Mouse (Mus musculus): ENCODE data around the gene Nek9. TPM values are rescaled to one million over a fixed set of nuclear protein-coding genes. Genes with fewer than 3 reads are reported as not detected.

Nek9 gene
- polyA plus RNA-seq, 1 experiment, result 15.3 TPM

GRCm38 (mm10) chr12:85271132-85271842, 67.9 kb downstream of the Nek9 start:
- 77% methylated on average over 7 of the region's 7 CpGs for WGBS

DNA sequence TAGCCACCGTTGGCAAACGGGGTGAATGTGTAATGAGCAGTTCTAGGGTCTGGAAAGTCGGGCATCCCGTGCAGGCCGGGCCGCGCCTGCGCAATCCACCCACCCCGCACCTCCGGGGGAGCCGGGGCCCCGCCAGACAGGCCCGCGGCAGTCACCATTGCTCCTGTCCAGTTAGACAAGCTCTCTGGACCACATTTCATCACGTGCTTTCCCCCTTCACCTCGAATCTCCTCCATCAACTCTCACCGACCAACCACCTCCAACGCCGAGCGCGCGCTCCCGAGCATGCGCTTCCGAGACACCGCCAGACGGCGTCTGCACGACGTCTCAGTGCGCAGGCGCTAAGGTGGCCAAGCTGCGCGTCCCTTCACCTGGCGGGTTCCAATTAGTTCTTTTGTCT, 68.8 kb downstream of the Nek9 start, which contains the start of gene Mlh3:
Gene Mlh3, minus strand, starts transcription at position 281 of the 400 bp plus-strand sequence.
- peak; percentile 73 for DNase-seq (ENCODE audit: low read depth, low spot score)
- 2% methylated on average over 35 of the region's 35 CpGs for WGBS

More at GRCm38 (mm10) chr12:85271132-85271842, 67.9 kb downstream of the Nek9 start:
- no peak for DNase-seq (ENCODE audit: low read depth, low spot score)

GRCm38 (mm10) chr12:85269821-85270220, 69.3 kb downstream of the Nek9 start:
- DNase-seq (ENCODE audit: low read depth, low spot score), result no peak
- WGBS, result 48% methylated on average over 3 of the region's 3 CpGs

GRCm38 (mm10) chr12:85266248-85266647, 72.9 kb downstream of the Nek9 start:
- WGBS, result 92% methylated on average over 3 of the region's 3 CpGs
- DNase-seq (ENCODE audit: low read depth, low spot score), result no peak

DNA sequence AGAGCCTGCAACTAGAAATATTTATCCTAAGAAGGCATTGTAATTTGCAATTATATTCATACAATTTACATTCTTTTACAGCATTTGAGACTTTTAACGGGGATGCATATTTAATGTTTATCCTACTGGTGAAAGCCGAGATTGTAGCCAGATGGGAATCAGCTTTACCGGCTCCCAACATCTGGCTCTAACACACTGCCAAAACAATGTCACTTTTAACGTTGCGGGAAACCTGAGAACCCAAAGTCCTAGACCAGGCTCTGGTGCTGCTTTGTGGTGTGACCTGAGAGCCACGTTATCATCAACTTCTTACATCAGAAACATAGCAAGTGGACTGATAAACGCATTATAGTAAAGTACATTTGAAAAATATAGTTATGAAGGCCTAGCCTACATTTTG, 74.2 kb downstream of the Nek9 start:
- no peak for DNase-seq (ENCODE audit: low read depth, low spot score)

GRCm38 (mm10) chr12:85264531-85264930, 74.6 kb downstream of the Nek9 start:
- 70% methylated on average over 8 of the region's 8 CpGs for WGBS

More for the DNA sequence above, 74.2 kb downstream of the Nek9 start:
- WGBS, result 66% methylated on average over 7 of the region's 7 CpGs

GRCm38 (mm10) chr12:85263190-85263589, 76.0 kb downstream of the Nek9 start:
- DNase-seq (ENCODE audit: low read depth, low spot score), result no peak
- 85% methylated on average over 5 of the region's 5 CpGs for WGBS

More at GRCm38 (mm10) chr12:85264531-85264930, 74.6 kb downstream of the Nek9 start:
- DNase-seq (ENCODE audit: low read depth, low spot score), result no peak

- no peak for DNase-seq (ENCODE audit: low read depth, low spot score)
- WGBS, result 73% methylated on average over 10 of the region's 10 CpGs
Observed at GRCm38 (mm10) chr12:85262489-85262888, 76.7 kb downstream of the Nek9 start.

GRCm38 (mm10) chr12:85257008-85257639, 82.0 kb downstream of the Nek9 start:
- WGBS, result 73% methylated on average over 7 of the region's 7 CpGs
- no peak for DNase-seq (ENCODE audit: low read depth, low spot score)

DNA sequence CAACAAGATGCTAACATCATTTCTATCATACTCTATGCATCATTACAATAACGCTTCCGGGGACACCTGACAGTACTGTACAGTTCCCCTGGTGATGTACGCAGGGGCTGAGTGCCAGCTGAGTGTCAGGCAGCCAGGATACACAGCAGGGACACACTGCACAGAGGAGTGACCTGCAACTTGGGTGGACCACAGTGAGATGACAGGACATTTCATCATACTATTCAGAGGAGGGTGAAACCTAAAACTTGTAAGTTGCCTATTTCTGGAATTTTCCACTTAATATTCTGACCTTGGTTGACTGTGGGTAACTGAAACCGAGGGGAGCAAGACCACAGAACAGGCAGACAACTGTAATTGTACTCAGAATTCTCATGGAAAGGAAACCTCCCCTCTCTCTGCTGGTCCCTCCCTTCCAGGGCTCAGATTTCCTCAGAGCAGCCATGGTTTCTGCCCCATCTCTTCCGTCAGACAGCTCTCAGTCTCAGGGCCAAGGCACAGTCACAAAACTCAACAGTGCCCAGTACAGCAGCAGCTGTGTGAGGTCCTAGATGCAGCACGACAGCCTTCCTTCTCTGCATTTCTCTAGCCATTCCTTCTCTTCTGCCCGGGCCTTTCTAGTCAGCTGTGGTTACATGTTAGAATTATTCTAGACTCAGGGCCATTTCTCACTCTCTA, 82.9 kb downstream of the Nek9 start:
- 75% methylated on average over 7 of the region's 7 CpGs for WGBS
- no peak for DNase-seq (ENCODE audit: low read depth, low spot score)

DNA sequence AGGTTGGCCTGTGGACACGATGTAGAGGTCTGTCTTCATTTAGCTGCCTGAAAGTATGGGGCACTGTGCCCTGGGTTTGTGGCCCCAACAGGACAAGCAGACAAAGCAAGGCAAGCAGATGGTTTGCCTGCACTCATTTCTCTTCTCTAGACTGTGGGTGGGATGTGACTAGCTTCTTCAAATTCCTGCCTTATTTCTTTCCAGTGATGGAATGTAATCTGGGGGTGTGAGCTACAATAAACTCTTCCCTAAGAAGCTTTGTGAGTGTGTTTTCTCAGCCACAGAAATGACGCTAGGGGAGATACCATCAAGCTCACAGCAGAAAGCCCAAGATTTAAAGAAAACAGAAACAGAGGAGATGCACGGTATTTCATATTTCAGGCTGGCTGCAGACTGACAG, 87.1 kb downstream of the Nek9 start:
- 80% methylated on average over 3 of the region's 3 CpGs for WGBS
- DNase-seq (ENCODE audit: low read depth, low spot score), result no peak

Other genes starting within 250 kb of the Nek9 start
- 0.46 and 0.81 TPM in 2 replicates for gene Prox2, start 228.6 kb downstream of the Nek9 start, polyA plus RNA-seq (2012; rRNA removed)
- 134 and 207 TPM in 2 replicates for gene Dlst, start 228.5 kb downstream of the Nek9 start, polyA plus RNA-seq (2012; rRNA removed)
- 0.97 and 1.2 TPM in 2 replicates for gene Rps6kl1, start 188.1 kb downstream of the Nek9 start, polyA plus RNA-seq (2012; rRNA removed)
- gene Pgf, start 161.6 kb downstream of the Nek9 start, polyA plus RNA-seq (2012; rRNA removed), result 1.2 TPM in 2 replicates
- 84.1 and 90.8 TPM in 2 replicates for gene Eif2b2, start 119.9 kb downstream of the Nek9 start, polyA plus RNA-seq (2012; rRNA removed)
- gene Mlh3, start 68.8 kb downstream of the Nek9 start, polyA plus RNA-seq (2012; rRNA removed), result 2.1 and 2.2 TPM in 2 replicates
- 2.8 and 3.6 TPM in 2 replicates for gene Acyp1, start 50.9 kb downstream of the Nek9 start, polyA plus RNA-seq (2012; rRNA removed)
- 0.22 and 0.24 TPM in 2 replicates for gene Zc2hc1c, start 50.8 kb downstream of the Nek9 start, polyA plus RNA-seq (2012; rRNA removed)
- 227 and 242 TPM in 2 replicates for gene Tmed10, start 35.5 kb upstream of the Nek9 start, polyA plus RNA-seq (2012; rRNA removed)
- gene Fos, start 134.5 kb upstream of the Nek9 start, polyA plus RNA-seq (2012; rRNA removed), result 46.5 and 153 TPM in 2 replicates